Mouse (Mus musculus) neural tube, embryonic 11.5 days (tissue): ENCODE data around the gene Adora1. TPM values are rescaled to one million over a fixed set of nuclear protein-coding genes. Genes with fewer than 3 reads are reported as not detected.

ENCODE experiments used
- ATAC-seq: fragments of 200-750 bp; cut with Nextera tagmentation; 2 replicates; pipeline ENCODE4 v1.8.0; 2017; ENCODE audit warnings: moderate number of reproducible peaks, mild to moderate bottlenecking, moderate TSS enrichment, moderate library complexity; ENCODE audit not compliant: insufficient read depth, low FRiP score, low TSS enrichment
- DNase-seq: peaks from one replicate; pipeline ENCODE4 v3.0.0-alpha.2; 2015; ENCODE audit warnings: low spot score
- H3K27ac ChIP-seq: fragments of 300-500 bp; sonication (generic); 2 replicates; pipeline ENCODE4 v1.5.1; 2014; ENCODE audit warnings: low read depth, mild to moderate bottlenecking, low read length
- H3K27me3 ChIP-seq: fragments of 300-500 bp; sonication (generic); 2 replicates; pipeline ENCODE4 v1.6.1; 2014; ENCODE audit warnings: mild to moderate bottlenecking, low read length, mixed read lengths; ENCODE audit not compliant: control insufficient read depth, insufficient read depth
- H3K36me3 ChIP-seq: fragments of 300-500 bp; sonication (generic); 2 replicates; pipeline ENCODE4 v1.6.1; 2014; ENCODE audit warnings: mild to moderate bottlenecking, low read length, moderate library complexity, mixed read lengths; ENCODE audit not compliant: control insufficient read depth, insufficient read depth
- H3K4me1 ChIP-seq: fragments of 300-500 bp; sonication (generic); 2 replicates; pipeline ENCODE4 v1.6.1; 2014; ENCODE audit warnings: low read length, mixed read lengths; ENCODE audit not compliant: control insufficient read depth, insufficient read depth
- H3K4me2 ChIP-seq: fragments of 300-500 bp; sonication (generic); 2 replicates; pipeline ENCODE4 v1.6.1; 2014; ENCODE audit warnings: low read depth, mild to moderate bottlenecking, moderate library complexity
- H3K4me3 ChIP-seq: fragments of 300-500 bp; sonication (generic); 2 replicates; pipeline ENCODE4 v1.5.1; 2014; ENCODE audit warnings: low read depth, low read length
- H3K9ac ChIP-seq: fragments of 300-500 bp; sonication (generic); 2 replicates; pipeline ENCODE4 v1.6.1; 2014; ENCODE audit warnings: mild to moderate bottlenecking, low read length
- H3K9me3 ChIP-seq: fragments of 300-500 bp; sonication (generic); 2 replicates; pipeline ENCODE4 v1.6.1; 2016; ENCODE audit warnings: low read length; ENCODE audit not compliant: control insufficient read depth
- WGBS: fragments of 180-500 bp; shearing (Covaris S2); extraction: QIAGEN DNeasy Blood & Tissue Kit; methylation state at CpG from one replicate; pipeline ENCODE4 v1.1.7; 2014; 5-methylcytosine and 5-hydroxymethylcytosine counted together
- polyA plus RNA-seq: library from polyadenylated mRNA; unstranded; fragments of >200 nt; fragmentation: Nextera tagmentation; extraction: Ambion mirVana; gene quantifications from 2 replicates; pipeline ENCODE4 v1.2.1, GENCODE M21; 2014

Gene Adora1
- polyA plus RNA-seq, 1 experiment from 2014 or later: 1.4 TPM

GRCm38 (mm10) chr1:134233681-134234454 lies 1.4 kb downstream of the Adora1 start:
- H3K9ac ChIP-seq: no peak overlapping the region
- H3K9me3 ChIP-seq: no peaks in the 10 kb centered on the region
- peaks cover 37% of the 10 kb centered on the region for H3K27me3 ChIP-seq
- H3K36me3 ChIP-seq: no peaks in the 10 kb centered on the region
- 52% methylated on average over 18 of the region's 19 CpGs for WGBS
- H3K4me2 ChIP-seq: peak overlapping the region; percentile 66; the same call in 1 of the 2 replicates
- peaks cover 4% of the 10 kb centered on the region; the same call in 1 of the 2 replicates for H3K4me1 ChIP-seq
- ATAC-seq (no peak), DNase-seq (no peak)
- no peak overlapping the region for H3K27ac ChIP-seq
- 0 out of 2 replicates have a peak overlapping the region, but pooled peaks have one; percentile 39 for H3K4me3 ChIP-seq

DNA sequence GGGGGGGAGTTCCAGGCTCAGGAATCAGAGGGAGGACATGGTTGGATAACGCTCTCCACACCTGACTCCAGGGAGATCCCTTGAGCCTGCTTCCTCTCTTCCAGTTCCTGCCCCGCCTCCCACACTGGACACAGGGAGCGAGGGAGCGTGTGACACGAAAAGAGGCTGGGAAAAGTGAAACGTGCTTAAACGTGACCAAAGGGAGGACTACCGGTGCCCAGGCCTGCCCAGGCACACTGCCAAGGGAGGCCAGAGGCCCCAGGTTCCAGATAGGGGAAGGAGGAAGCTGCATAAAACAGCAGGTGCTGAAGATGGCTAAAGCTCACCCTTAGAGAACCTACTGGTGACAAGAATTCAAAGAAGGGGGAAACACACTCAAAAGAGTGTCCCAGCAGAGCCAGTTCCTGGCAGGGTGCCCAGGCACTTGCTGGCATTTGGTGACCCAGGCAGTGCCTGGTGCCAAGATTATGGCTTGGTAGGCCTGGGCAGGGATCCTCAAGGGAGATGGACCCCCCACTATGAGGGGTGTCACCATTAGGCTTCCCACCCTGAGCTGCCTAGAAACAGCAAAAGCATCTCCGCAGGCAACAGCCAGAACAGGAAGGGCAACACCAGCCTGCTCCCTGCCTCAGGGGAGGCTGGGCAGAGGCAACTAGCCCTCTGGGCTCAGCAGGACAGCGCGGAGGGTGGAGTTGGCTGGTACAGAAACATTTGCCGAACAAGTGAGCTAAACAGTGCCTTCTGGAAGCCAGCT lies 2.3 kb downstream of the Adora1 start:
- Histone ChIP-seq H3K4me1 (peaks cover 4% of the 10 kb centered on the region; the same call in 1 of the 2 replicates), H3K9ac (no peak overlapping the region), H3K4me2 (no peak overlapping the region), H3K36me3 (no peaks in the 10 kb centered on the region), H3K27ac (no peak overlapping the region), H3K9me3 (no peaks in the 10 kb centered on the region), H3K27me3 (peaks cover 37% of the 10 kb centered on the region), H3K4me3 (no peak overlapping the region)
- ATAC-seq: no peak
- DNase-seq: no peak
- WGBS: 60% methylated on average over 12 of the region's 12 CpGs

- DNase-seq (no peak), ATAC-seq (no peak)
- H3K4me3 ChIP-seq: no peak overlapping the region
- no peak overlapping the region for H3K9ac ChIP-seq
- 72% methylated on average over 8 of the region's 8 CpGs for WGBS
- H3K4me1 ChIP-seq: peaks cover 4% of the 10 kb centered on the region; the same call in 1 of the 2 replicates
- peaks cover 37% of the 10 kb centered on the region for H3K27me3 ChIP-seq
- H3K9me3 ChIP-seq: no peaks in the 10 kb centered on the region
- H3K36me3 ChIP-seq: no peaks in the 10 kb centered on the region
- no peak overlapping the region for H3K27ac ChIP-seq
- no peak overlapping the region for H3K4me2 ChIP-seq
These were observed 2.9 kb downstream of the Adora1 start for GRCm38 (mm10) chr1:134232326-134232725.

DNA sequence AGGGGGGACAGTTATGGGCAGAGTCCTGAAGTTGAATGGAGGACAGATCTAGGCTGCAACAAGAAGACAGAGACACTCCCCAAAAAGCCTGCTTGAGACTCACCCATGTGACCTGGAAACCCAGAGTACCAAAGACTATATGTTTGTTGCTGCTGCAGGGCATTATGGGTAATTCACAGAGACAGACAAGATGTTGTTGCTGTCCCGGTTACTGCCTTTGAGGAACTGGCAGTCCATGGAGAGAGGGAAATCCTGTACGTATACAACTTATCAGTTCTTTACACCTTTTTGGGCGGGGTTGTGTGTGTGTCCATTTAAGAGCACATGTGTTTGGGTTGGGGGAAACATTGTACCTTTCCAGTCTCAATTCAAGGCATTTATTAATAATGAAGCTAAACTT lies 3.5 kb downstream of the Adora1 start:
- DNase-seq (no peak), ATAC-seq (no peak)
- WGBS: 79% methylated on average over 3 of the region's 3 CpGs
- peaks cover 37% of the 10 kb centered on the region for H3K27me3 ChIP-seq
- H3K27ac ChIP-seq: no peak overlapping the region
- H3K36me3 ChIP-seq: no peaks in the 10 kb centered on the region
- H3K9me3 ChIP-seq: no peaks in the 10 kb centered on the region
- H3K4me1 ChIP-seq: peaks cover 4% of the 10 kb centered on the region; the same call in 1 of the 2 replicates
- H3K4me3 ChIP-seq: no peak overlapping the region
- no peak overlapping the region for H3K9ac ChIP-seq
- H3K4me2 ChIP-seq: no peak overlapping the region

GRCm38 (mm10) chr1:134231270-134231669 lies 4.0 kb downstream of the Adora1 start:
- no peak for DNase-seq
- no peak overlapping the region for H3K4me3 ChIP-seq
- H3K36me3 ChIP-seq: no peaks in the 10 kb centered on the region
- H3K9ac ChIP-seq: no peak overlapping the region
- 89% methylated on average over 3 of the region's 3 CpGs for WGBS
- no peaks in the 10 kb centered on the region for H3K9me3 ChIP-seq
- peaks cover 4% of the 10 kb centered on the region; the same call in 1 of the 2 replicates for H3K4me1 ChIP-seq
- H3K4me2 ChIP-seq: no peak overlapping the region
- H3K27ac ChIP-seq: no peak overlapping the region
- ATAC-seq: no peak
- H3K27me3 ChIP-seq: peaks cover 34% of the 10 kb centered on the region

DNA sequence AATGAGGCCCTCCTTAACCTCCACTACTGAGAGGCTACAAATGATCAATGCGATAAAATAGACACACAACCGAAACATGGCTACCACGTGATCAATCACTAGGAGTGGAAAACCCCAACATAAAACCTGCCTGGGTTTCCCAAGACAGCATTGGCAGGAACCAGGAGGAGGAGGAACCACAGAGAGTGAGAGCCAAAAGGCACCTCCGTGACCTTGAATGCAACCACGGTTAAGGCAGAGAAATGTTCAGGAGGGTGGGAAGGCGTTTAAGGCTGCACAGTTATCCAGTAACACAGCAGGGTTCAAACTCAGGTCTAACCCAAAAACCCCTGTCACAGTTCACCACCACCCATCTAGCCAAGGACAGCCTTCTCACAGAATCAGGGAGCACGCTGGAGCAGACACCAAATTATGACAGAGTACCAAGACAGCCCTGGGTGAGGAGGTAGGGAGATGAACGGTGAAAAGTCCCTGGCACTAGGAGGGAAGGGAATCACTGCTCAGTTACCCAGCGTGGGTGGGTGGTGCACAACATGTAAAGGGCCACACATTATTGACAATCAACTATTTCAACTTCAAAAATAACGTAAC lies 4.5 kb downstream of the Adora1 start:
- DNase-seq (no peak), ATAC-seq (no peak)
- no peaks in the 10 kb centered on the region for H3K9me3 ChIP-seq
- H3K4me1 ChIP-seq: peaks cover 4% of the 10 kb centered on the region; the same call in 1 of the 2 replicates
- no peak overlapping the region for H3K9ac ChIP-seq
- no peaks in the 10 kb centered on the region for H3K36me3 ChIP-seq
- H3K4me2 ChIP-seq: no peak overlapping the region
- no peak overlapping the region for H3K27ac ChIP-seq
- 82% methylated on average over 10 of the region's 10 CpGs for WGBS
- peaks cover 28% of the 10 kb centered on the region for H3K27me3 ChIP-seq
- H3K4me3 ChIP-seq: no peak overlapping the region

GRCm38 (mm10) chr1:134229806-134230575 lies 5.2 kb downstream of the Adora1 start:
- Histone ChIP-seq H3K4me3 (no peak overlapping the region), H3K4me2 (no peak overlapping the region), H3K9ac (no peak overlapping the region), H3K27me3 (peaks cover 21% of the 10 kb centered on the region), H3K36me3 (no peaks in the 10 kb centered on the region), H3K4me1 (0 out of 2 replicates have a peak, but pooled peaks cover 1% of the 10 kb centered on the region), H3K27ac (no peak overlapping the region), H3K9me3 (no peaks in the 10 kb centered on the region)
- no peak for DNase-seq
- ATAC-seq: no peak
- WGBS: 68% methylated on average over 5 of the region's 5 CpGs

DNA sequence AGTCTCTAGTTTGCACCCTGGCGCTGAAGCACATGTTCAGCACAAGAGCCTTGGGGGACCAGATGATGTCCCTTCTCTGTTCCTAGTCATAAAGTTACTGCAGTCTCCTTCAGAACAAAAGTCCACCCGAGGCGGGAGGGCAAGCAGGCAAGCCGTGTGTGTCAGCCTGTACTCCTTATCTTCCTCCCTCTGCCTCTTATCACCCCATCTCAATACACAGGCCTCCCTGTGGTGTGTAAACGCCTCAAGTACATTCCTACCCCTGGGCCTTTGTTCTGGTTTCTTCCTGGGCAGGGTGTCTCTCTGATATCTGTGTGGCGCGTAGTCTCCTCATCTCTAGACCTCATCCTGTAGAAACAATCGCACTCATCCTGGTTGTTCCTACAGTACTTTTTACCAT lies 8.5 kb downstream of the Adora1 start:
- 81% methylated on average over 8 of the region's 8 CpGs for WGBS
- Histone ChIP-seq H3K4me2 (no peak overlapping the region), H3K36me3 (no peaks in the 10 kb centered on the region), H3K4me1 (no peaks in the 10 kb centered on the region), H3K27ac (no peak overlapping the region), H3K9me3 (no peaks in the 10 kb centered on the region), H3K27me3 (no peaks in the 10 kb centered on the region), H3K4me3 (no peak overlapping the region), H3K9ac (no peak overlapping the region)
- DNase-seq: no peak
- no peak for ATAC-seq
